Mouse (Mus musculus) kidney, embryonic 15.5 days (tissue): ENCODE data around the gene 4921536K21Rik. TPM values are rescaled to one million over a fixed set of nuclear protein-coding genes. Genes with fewer than 3 reads are reported as not detected.

Experiments used
- ATAC-seq: fragments of 200-750 bp; cut with Nextera tagmentation; replicated peaks from 2 replicates; pipeline ENCODE4 v1.8.0; 2017; ENCODE audit warnings: moderate TSS enrichment; ENCODE audit not compliant: low FRiP score
- H3K27ac ChIP-seq: fragments of 300-500 bp; sonication (generic); 2 replicates; pipeline ENCODE4 v1.5.1; 2015; ENCODE audit warnings: mild to moderate bottlenecking, inconsistent platforms
- H3K27me3 ChIP-seq: fragments of 300-500 bp; sonication (generic); 2 replicates; pipeline ENCODE4 v1.6.1; 2015; ENCODE audit warnings: inconsistent platforms
- H3K36me3 ChIP-seq: fragments of 300-500 bp; sonication (generic); 2 replicates; pipeline ENCODE4 v1.6.1; 2015; ENCODE audit warnings: inconsistent platforms
- H3K4me1 ChIP-seq: fragments of 300-500 bp; sonication (generic); 2 replicates; pipeline ENCODE4 v1.6.1; 2015; ENCODE audit warnings: inconsistent platforms
- H3K4me2 ChIP-seq: fragments of 300-500 bp; sonication (generic); 2 replicates; pipeline ENCODE4 v1.6.1; 2015; ENCODE audit warnings: moderate library complexity, mild to moderate bottlenecking, inconsistent platforms
- H3K4me3 ChIP-seq: fragments of 300-500 bp; sonication (generic); replicated peaks from 2 replicates; pipeline ENCODE4 v1.5.1; 2015; ENCODE audit warnings: mild to moderate bottlenecking, inconsistent platforms
- H3K9ac ChIP-seq: fragments of 300-500 bp; sonication (generic); 2 replicates; pipeline ENCODE4 v1.6.1; 2015; ENCODE audit warnings: mild to moderate bottlenecking, inconsistent platforms
- H3K9me3 ChIP-seq: fragments of 300-500 bp; sonication (generic); replicated peaks from 2 replicates; pipeline ENCODE4 v1.6.1; 2016; ENCODE audit warnings: inconsistent platforms
- WGBS: fragments of 180-500 bp; shearing (Covaris S2); methylation state at CpG from one replicate; pipeline ENCODE4 v1.1.7; 2015; ENCODE audit warnings: mixed read lengths; 5-methylcytosine and 5-hydroxymethylcytosine counted together
- polyA plus RNA-seq: library from polyadenylated mRNA; unstranded; fragments of >200 nt; fragmentation: Nextera tagmentation; extraction: Ambion mirVana; gene quantifications from 2 replicates; pipeline ENCODE4 v1.2.1, GENCODE M21; 2015

Gene 4921536K21Rik
- polyA plus RNA-seq, 1 experiment from 2014 or later, result 0.49 TPM

DNA sequence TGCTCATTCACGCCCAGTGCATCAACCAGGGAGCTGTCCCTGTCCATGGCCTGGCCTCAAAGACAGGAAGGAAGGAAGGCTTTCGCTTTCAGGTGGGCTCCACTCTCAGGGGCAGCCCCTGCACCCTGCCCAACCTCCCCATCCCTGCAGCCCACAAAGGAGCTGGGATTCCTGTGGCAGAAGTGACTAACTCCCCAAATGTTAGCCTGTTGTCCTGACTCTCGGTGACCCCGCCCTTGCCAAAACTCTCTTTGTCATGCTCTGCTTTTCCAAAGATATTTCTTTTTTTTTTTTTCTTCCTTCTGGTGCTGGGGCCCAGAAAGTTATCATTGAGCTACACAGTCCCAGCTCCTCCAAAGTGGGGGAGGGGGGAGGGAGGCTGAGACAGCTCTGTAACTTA lies 14.3 kb upstream of the 4921536K21Rik start:
- Histone ChIP-seq H3K27ac (no peak overlapping the region), H3K4me3 (no peak overlapping the region), H3K4me2 (no peak overlapping the region), H3K27me3 (peaks cover 17% of the 10 kb centered on the region), H3K9me3 (no peaks in the 10 kb centered on the region), H3K36me3 (no peaks in the 10 kb centered on the region), H3K4me1 (peaks cover 37% of the 10 kb centered on the region), H3K9ac (no peak overlapping the region)
- 89% methylated on average over 4 of the region's 4 CpGs for WGBS
- ATAC-seq, result no peak

DNA sequence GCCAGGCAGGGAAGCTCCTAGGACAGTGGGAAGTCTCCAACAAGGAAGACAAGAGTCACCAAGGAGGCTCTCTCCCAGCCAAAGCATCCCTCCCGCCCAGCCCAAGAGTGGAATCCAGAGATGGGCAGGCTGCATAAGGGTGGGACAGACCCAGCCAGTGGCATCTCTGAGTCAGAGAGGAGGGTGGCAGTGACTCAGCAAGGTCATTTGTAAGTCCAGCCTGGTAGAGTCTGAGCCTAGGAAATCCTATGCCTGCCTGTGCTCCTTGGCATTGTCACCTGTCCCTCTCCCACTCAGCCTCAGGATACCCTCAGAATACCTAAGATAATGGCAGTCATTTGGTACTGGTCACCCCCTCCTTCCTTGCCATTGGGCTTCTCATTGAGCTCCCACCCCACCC lies 10.5 kb upstream of the 4921536K21Rik start:
- Histone ChIP-seq H3K4me3 (no peak overlapping the region), H3K27ac (no peak overlapping the region), H3K27me3 (no peaks in the 10 kb centered on the region), H3K4me1 (peaks cover 5% of the 10 kb centered on the region; the same call in 1 of the 2 replicates), H3K36me3 (no peaks in the 10 kb centered on the region), H3K9me3 (no peaks in the 10 kb centered on the region), H3K4me2 (no peak overlapping the region), H3K9ac (no peak overlapping the region)
- ATAC-seq, result no peak
- 86% methylated on average over 1 of the region's 1 CpGs for WGBS

DNA sequence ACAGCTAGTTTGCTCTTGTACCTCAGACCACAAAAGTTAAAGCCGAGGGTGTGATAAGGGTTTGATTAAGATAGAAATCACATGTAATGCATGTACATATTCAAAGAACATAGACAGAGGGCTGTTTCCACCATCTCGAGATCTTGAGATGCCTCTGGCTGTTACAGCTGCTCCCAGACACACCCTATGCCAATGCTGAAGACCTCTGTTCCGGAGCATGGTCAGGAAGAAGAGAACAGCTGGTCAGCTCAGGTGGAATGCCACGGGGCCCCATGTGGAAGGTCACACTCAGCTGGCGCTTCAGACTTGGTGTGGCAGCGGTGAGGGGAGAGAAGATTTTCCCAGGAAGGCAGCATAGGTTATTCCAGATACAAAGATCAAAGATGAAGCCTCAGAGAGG lies 9.8 kb upstream of the 4921536K21Rik start:
- Histone ChIP-seq H3K9me3 (no peaks in the 10 kb centered on the region), H3K9ac (no peak overlapping the region), H3K4me3 (no peak overlapping the region), H3K36me3 (no peaks in the 10 kb centered on the region), H3K27me3 (no peaks in the 10 kb centered on the region), H3K27ac (no peak overlapping the region), H3K4me1 (peaks cover 7% of the 10 kb centered on the region; the same call in 1 of the 2 replicates), H3K4me2 (no peak overlapping the region)
- WGBS, result 69% methylated on average over 6 of the region's 6 CpGs
- ATAC-seq, result no peak

DNA sequence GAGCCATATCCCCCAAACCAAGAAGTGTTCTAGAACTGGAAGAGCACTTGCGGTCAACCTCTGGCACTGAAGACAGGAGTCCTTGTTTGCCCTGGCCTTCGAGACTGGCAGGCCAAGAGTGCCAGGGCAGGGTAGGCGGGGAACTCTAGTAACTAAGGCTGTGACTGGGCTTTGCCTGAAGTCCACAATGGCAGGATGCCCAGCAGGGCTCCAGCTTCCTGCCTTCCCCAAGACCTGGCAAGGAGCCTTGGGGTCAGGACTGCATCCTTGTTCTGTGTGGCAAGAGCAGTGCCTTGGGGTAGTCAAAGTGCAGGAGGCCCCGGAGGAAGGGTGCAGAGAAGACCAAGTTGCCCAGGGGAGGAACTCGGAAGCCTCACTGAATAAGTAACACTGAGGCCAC lies 8.1 kb upstream of the 4921536K21Rik start:
- Histone ChIP-seq H3K36me3 (peaks cover 12% of the 10 kb centered on the region), H3K4me3 (no peak overlapping the region), H3K4me2 (no peak overlapping the region), H3K27ac (no peak overlapping the region), H3K27me3 (no peaks in the 10 kb centered on the region), H3K4me1 (peaks cover 7% of the 10 kb centered on the region; the same call in 1 of the 2 replicates), H3K9ac (no peak overlapping the region), H3K9me3 (no peaks in the 10 kb centered on the region)
- ATAC-seq, result no peak
- 79% methylated on average over 5 of the region's 5 CpGs for WGBS

GRCm38 (mm10) chr11:3902516-3902915 lies 7.6 kb upstream of the 4921536K21Rik start:
- Histone ChIP-seq H3K36me3 (peaks cover 18% of the 10 kb centered on the region), H3K27ac (no peak overlapping the region), H3K9ac (no peak overlapping the region), H3K4me2 (no peak overlapping the region), H3K4me3 (no peak overlapping the region), H3K4me1 (peaks cover 7% of the 10 kb centered on the region; the same call in 1 of the 2 replicates), H3K9me3 (no peaks in the 10 kb centered on the region), H3K27me3 (no peaks in the 10 kb centered on the region)
- WGBS, result 88% methylated on average over 3 of the region's 3 CpGs
- ATAC-seq, result no peak

DNA sequence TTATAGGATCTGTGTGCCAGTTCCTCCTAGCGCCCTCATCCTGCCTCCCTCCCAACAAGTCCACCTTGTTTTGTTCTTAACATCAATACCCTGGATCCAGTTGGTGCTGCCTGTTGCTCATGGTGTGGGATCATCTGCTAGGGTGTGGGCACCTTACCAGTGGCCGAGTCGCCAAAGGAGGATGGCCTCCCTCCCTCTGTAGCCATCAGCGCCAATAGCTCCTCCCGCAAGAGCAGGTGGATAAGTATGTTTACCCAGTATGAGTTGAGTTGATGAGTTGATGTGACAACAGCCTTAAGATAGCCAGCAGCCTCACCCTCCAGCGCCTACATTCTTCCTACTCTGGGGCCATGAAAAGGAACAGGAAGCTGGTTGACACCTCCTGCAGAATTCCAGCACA lies 5.4 kb upstream of the 4921536K21Rik start:
- Histone ChIP-seq H3K9ac (no peak overlapping the region), H3K36me3 (peaks cover 25% of the 10 kb centered on the region), H3K4me2 (no peak overlapping the region), H3K27me3 (no peaks in the 10 kb centered on the region), H3K27ac (no peak overlapping the region), H3K4me3 (no peak overlapping the region), H3K4me1 (peaks cover 10% of the 10 kb centered on the region; the same call in 1 of the 2 replicates), H3K9me3 (no peaks in the 10 kb centered on the region)
- 81% methylated on average over 6 of the region's 6 CpGs for WGBS
- ATAC-seq, result no peak

GRCm38 (mm10) chr11:3895933-3896332 lies 1.0 kb upstream of the 4921536K21Rik start:
- H3K4me1 ChIP-seq, result peaks cover 12% of the 10 kb centered on the region
- no peaks in the 10 kb centered on the region for H3K9me3 ChIP-seq
- H3K27me3 ChIP-seq, result no peaks in the 10 kb centered on the region
- H3K4me3 ChIP-seq, result no peak overlapping the region
- ATAC-seq, result no peak
- 100% methylated on average over 1 of the region's 1 CpGs for WGBS
- H3K27ac ChIP-seq, result 0 out of 2 replicates have a peak overlapping the region, but pooled peaks have one; percentile 2
- no peak overlapping the region for H3K4me2 ChIP-seq
- peaks cover 25% of the 10 kb centered on the region for H3K36me3 ChIP-seq
- H3K9ac ChIP-seq, result no peak overlapping the region

DNA sequence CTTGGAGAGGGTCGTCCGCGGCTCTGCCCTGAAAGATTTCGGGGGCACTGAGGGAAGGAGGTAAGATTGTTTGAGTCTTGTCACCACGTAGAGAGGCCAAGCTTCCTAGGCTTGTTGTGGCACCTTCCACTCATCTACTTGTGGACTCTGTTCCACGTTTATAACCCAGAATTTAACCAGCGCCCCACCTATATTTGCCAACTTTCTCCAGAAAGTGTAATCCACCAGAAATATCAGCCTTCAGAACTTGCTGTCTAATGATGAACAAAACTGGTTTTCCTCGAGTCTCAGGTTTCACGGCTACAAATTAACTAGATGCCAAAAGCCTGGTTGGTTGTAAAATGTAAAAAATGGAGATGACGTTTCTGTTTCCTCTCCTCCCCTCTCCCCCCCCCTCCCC lies 560 bp upstream of the 4921536K21Rik start:
- 4% methylated on average over 9 of the region's 10 CpGs for WGBS
- H3K9ac ChIP-seq, result peak overlapping the region; percentile 64
- H3K36me3 ChIP-seq, result peaks cover 25% of the 10 kb centered on the region
- H3K4me3 ChIP-seq, result peak overlapping the region; percentile 59
- H3K4me2 ChIP-seq, result peak overlapping the region; percentile 92
- H3K27me3 ChIP-seq, result no peaks in the 10 kb centered on the region
- H3K27ac ChIP-seq, result peak overlapping the region; percentile 95
- peaks cover 12% of the 10 kb centered on the region for H3K4me1 ChIP-seq
- ATAC-seq, result no peak; the same call in 1 of the 2 replicates
- no peaks in the 10 kb centered on the region for H3K9me3 ChIP-seq

- Histone ChIP-seq H3K4me3 (no peak overlapping the region), H3K27me3 (no peaks in the 10 kb centered on the region), H3K27ac (no peak overlapping the region), H3K4me2 (peak overlapping the region; percentile 92; the same call in 1 of the 2 replicates), H3K9ac (no peak overlapping the region), H3K4me1 (peaks cover 9% of the 10 kb centered on the region), H3K9me3 (no peaks in the 10 kb centered on the region), H3K36me3 (peaks cover 22% of the 10 kb centered on the region)
- WGBS, result 83% methylated on average over 6 of the region's 6 CpGs
- ATAC-seq, result no peak
These were observed 928 bp downstream of the 4921536K21Rik start for GRCm38 (mm10) chr11:3893970-3894369.

- WGBS, result 78% methylated on average over 5 of the region's 5 CpGs
- H3K4me2 ChIP-seq, result no peak overlapping the region
- no peak overlapping the region for H3K4me3 ChIP-seq
These were observed 7.6 kb downstream of the 4921536K21Rik start for GRCm38 (mm10) chr11:3887331-3887730.

DNA sequence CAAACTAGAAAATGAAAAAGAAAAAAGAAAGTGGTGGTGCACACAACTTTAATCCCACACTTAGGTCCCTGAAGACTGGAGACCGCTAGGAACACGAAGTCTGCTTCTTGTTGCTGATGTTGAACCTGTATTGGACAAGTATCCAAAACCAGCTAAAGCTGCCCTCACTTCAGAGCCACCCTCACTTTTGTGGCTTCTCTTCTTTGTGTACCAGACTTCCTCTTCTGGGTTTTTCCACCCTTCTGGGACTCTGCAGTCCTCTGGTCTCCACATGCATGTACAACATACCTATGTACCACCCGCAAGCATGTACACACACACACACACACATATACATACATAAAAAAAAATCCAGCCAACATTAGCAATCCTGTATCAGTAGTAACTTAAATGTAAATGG lies 11.2 kb downstream of the 4921536K21Rik start:
- Histone ChIP-seq H3K4me2 (no peak overlapping the region), H3K36me3 (no peaks in the 10 kb centered on the region), H3K9ac (no peak overlapping the region), H3K4me3 (no peak overlapping the region), H3K4me1 (peaks cover 6% of the 10 kb centered on the region), H3K9me3 (no peaks in the 10 kb centered on the region), H3K27ac (no peak overlapping the region), H3K27me3 (no peaks in the 10 kb centered on the region)
- 85% methylated on average over 3 of the region's 3 CpGs for WGBS
- ATAC-seq, result no peak

More at GRCm38 (mm10) chr11:3887331-3887730, 7.6 kb downstream of the 4921536K21Rik start:
- Histone ChIP-seq H3K27me3 (no peaks in the 10 kb centered on the region), H3K36me3 (no peaks in the 10 kb centered on the region), H3K27ac (no peak overlapping the region), H3K9me3 (no peaks in the 10 kb centered on the region), H3K9ac (no peak overlapping the region), H3K4me1 (peaks cover 6% of the 10 kb centered on the region)
- no peak for ATAC-seq

GRCm38 (mm10) chr11:3879836-3880235 lies 15.1 kb downstream of the 4921536K21Rik start:
- WGBS, result 48% methylated on average over 2 of the region's 2 CpGs
- no peak for ATAC-seq
- Histone ChIP-seq H3K36me3 (no peaks in the 10 kb centered on the region), H3K9me3 (no peaks in the 10 kb centered on the region), H3K4me2 (no peak overlapping the region), H3K4me3 (no peak overlapping the region), H3K9ac (no peak overlapping the region), H3K4me1 (peaks cover 1% of the 10 kb centered on the region), H3K27ac (no peak overlapping the region), H3K27me3 (no peaks in the 10 kb centered on the region)

GRCm38 (mm10) chr11:3878660-3879059 lies 16.2 kb downstream of the 4921536K21Rik start:
- Histone ChIP-seq H3K36me3 (no peaks in the 10 kb centered on the region), H3K27me3 (no peaks in the 10 kb centered on the region), H3K4me1 (no peaks in the 10 kb centered on the region), H3K4me2 (no peak overlapping the region), H3K4me3 (no peak overlapping the region), H3K27ac (no peak overlapping the region), H3K9me3 (no peaks in the 10 kb centered on the region), H3K9ac (no peak overlapping the region)
- 78% methylated on average over 7 of the region's 7 CpGs for WGBS
- ATAC-seq, result no peak
